Mouse (Mus musculus): ENCODE data around the gene Cd101.

Gene Cd101

GRCm38 (mm10) chr3:100998904-100999340 lies 30.4 kb downstream of the Cd101 start:
- DNase-seq: peak; percentile 76 to 84

DNA sequence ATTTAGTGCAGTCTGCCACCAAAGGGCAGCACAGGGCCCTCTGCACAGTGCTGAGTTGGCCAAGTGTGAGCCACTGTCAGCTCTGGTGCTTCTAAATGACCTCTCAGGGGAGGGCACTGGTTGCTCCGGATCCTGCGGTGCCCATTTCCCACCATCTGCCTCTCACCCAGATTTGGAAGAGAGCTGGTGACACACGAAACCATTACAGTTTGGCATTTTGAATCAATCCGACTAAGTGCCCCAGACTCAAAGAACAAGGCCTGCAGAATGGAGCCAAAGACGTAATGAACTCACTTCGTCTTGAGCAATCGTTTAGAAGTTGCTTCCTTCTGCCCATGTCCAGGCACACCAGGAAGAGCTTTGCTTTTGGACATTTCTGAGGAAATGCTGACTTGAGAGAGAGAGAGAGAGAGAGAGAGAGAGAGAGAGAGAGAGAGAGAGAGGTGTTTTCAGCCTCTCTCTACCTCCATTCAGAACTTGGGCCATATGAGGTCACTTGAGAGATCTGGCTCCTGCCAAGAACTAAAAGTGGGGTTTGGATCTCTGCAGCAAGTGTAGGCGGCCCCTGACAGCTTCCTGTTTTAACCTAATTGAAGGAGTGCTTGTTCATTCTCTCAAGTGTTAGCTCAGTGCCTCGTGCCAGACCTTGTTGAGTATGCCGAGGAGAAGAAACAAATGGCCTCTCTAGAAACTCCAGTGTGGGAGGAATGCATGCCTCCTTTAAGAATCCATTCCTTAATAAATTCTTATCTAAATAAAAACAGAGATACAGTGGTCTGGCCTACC lies 31.4 kb downstream of the Cd101 start:
- peak; percentile 89 to 93 for DNase-seq

- no peak for DNase-seq
Observed at GRCm38 (mm10) chr3:100994252-100994651, 35.1 kb downstream of the Cd101 start.

DNA sequence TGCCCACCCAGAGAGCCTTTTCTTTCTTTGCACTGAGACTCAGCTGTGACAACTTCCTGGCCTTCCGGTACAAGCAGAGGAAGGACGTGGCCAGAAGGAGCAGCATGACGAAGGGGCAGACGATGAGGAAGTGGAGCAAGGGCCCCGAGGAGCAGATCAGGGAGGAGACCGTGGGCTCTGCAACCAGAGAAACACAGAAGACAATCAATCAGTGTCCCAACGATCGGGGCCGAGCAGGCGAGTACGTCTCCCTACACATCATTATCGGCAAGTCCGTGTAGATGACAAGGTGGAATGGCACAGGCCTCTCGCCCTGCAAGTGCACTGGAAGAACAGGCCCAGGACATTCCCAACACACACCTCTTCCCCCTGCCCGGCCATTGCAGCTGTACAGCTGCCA lies 35.6 kb downstream of the Cd101 start:
- peak; percentile 53 to 54 for DNase-seq

GRCm38 (mm10) chr3:100993158-100993557 lies 36.2 kb downstream of the Cd101 start:
- DNase-seq: no peak

GRCm38 (mm10) chr3:100990231-100990630 lies 39.1 kb downstream of the Cd101 start:
- no peak for DNase-seq

GRCm38 (mm10) chr3:100989417-100989816 lies 39.9 kb downstream of the Cd101 start:
- no peak for DNase-seq

DNA sequence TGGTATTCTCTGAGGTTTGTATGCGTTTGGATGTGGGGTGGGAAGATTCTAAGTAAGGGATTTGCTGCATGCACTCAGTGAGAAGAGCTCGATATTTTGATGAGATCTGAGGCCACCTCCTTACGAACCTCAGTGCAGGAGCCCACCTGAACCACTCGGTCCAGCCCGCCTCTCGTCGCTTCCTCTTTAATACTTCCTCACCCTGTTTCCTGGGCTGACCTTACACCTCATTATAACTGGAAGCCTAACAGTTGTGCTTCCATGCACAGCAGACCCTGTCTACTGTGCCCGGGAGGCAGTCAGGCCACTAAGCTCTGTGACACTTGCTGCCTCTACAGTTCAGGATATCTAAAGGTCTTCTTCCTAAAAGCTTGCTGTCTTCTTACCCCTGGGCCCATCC lies 50.1 kb downstream of the Cd101 start:
- no peak for DNase-seq

DNA sequence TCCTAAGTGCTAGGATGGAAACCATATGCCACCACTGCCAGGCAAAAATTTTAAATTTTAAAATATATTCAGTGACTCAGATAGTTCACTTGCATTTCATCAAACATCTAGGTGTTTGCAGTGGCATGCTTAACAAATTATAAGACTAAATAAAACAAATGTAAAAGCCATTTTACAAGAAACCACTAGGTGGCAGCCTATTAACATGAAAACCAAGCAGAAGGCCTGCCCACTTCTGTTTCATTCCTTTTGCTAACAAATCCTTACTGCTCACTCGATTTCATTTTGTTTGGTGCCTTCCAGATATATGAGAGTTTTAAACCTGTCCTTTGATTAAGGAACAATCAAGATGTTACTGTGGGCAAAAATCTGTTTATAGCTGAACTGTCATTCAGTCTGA lies 55.5 kb downstream of the Cd101 start:
- no peak for DNase-seq

GRCm38 (mm10) chr3:100969176-100969917 lies 60.0 kb downstream of the Cd101 start, which contains the start of gene Ttf2:
Ttf2 (minus strand) TSS chr3:100969663.
- DNase-seq: peak; percentile 94 to 95

GRCm38 (mm10) chr3:100963849-100964542 lies 65.4 kb downstream of the Cd101 start:
- peak in 1 of 2 experiments; percentile 21 for DNase-seq

GRCm38 (mm10) chr3:100961501-100961900 lies 67.9 kb downstream of the Cd101 start:
- peak in 1 of 2 experiments; percentile 9 for DNase-seq

GRCm38 (mm10) chr3:100961007-100961406 lies 68.3 kb downstream of the Cd101 start:
- DNase-seq: no peak

DNA sequence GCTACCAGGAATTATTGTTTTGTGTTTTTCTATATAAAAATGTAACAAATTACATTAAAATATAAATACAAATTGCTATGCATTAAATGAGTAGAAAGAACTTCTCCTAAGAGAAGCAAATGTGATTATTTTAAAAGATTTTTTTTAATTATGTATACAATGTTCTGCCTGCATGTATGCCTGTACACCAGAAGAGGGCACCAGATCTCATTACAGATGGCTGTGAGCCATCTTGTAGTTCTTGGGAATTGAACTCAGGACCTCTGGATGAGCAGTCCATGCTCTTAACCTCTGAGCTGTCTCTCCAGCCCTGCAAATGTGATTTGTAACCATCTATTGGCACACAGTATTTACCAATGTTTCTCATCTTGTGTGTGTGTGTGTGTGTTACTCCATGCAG lies 74.7 kb downstream of the Cd101 start:
- no peak for DNase-seq

DNA sequence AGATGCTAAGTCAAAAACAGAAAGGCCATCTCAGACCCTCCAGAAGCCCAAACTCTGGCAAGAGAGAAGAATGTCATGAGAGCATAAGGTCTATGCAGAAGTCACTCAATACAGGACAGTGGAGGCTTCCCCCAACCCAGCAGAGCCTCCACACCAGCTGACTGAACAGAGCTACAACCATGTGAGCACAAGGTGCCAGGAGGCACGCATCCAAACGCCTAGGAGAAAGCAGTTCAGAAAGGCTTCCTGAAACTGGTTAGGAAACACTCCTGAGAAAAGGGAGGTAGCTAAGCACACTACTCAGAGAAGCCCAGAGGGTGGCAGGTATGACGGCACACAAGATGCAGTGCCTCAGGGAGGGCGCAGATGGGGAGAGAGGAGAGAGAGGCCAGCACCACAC lies 77.8 kb downstream of the Cd101 start:
- DNase-seq: no peak

- DNase-seq: no peak
Observed at GRCm38 (mm10) chr3:100947286-100947685, 82.1 kb downstream of the Cd101 start.

Measured in lung, adult 18-20 months (tissue).